Mouse (Mus musculus) spleen, adult 2 months (tissue): ENCODE data around the gene Snrnp25.

Experiments used
- CTCF ChIP-seq: fragments of 200-500 bp; IDR thresholded peaks from 2 replicates; pipeline ENCODE4 v1.5.1; 2011; ENCODE audit warnings: mild to moderate bottlenecking, inconsistent platforms; ENCODE audit not compliant: insufficient read depth, insufficient read length, insufficient replicate concordance; ENCODE audit errors: extremely low read depth
- POLR2A ChIP-seq: fragments of 200-500 bp; IDR thresholded peaks from 2 replicates; pipeline ENCODE4 v1.6.1; 2011; ENCODE audit warnings: low read depth, low read length, inconsistent platforms

DNA sequence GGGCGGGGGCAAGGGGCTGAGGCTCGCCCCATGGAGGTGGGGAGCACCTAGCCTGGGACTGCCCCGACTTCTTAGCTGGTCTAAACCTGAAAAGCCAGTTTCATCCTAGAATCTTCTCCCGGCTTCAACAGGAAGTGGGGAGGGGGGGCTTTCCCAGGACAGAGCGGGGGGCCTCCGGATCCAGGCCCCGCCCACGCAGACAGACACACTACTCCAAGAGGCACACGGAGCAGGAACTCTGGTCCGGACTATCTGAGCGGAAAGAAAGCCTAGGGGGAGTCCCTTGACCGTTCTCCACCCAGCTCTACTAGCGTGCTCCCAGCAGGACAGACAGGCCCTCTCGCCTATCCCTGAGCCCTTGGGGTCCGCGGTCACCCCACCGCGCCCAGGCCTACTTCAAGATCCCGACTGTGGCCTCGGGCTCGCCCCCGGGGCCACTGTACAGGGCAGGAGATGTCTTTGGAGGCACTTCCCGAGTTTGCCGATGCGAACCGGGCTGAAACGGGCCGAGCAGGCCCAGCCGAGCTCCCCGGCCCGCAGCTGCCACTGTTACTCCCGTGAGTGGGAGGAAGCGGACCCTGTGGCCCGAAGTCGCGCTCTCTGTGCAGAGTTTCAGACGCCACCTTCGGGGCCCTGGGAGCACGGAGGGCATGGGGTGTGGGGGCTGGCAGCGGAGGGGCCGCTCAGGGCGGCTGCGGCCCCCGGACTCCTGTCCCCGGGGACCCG lies 16.2 kb downstream of the Snrnp25 start:
- TF ChIP-seq CTCF = no peak
- TF ChIP-seq POLR2A = no peak
